Comparison of ENCODE assay signal across 13 mouse cellular contexts in the genomic region with DNA sequence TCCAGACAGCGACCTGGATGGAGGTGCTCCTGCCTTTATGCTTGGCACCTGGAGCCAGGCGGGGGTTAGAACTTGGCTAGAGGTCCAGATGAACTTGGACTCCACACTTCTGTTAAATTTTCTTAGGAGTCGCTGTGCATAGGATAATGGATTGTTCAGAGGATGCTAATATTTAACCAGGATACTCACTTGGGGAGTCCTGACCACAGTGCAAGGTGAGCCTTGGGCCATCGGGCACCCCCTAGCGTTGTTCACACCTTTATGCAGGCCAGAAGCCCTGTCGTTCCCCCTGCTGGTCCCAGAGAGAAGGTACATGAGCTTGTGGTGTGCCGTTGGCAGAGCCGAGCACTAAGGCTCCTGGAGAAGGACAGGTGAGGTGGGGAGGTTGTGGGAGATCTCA. TPM values are rescaled to one million over a fixed set of nuclear protein-coding genes. Genes with fewer than 3 reads are reported as not detected.
DNase-seq lines count a peak whose midpoint lies in the region; ATAC-seq and TF ChIP-seq lines count a peak whose summit lies in the region.
"Had no signal": no experiment of that assay in that cellular context is flagged by ENCODE, and none has a peak within 500 bp of the region (broad histone marks: within the 10 kb centered on the region; RNA-seq: fewer than 3 reads in every experiment).

No protein-coding gene starts in this region.

- H3K4me1 ChIP-seq in heart, postnatal 0 days (ENCODE audit: control insufficient read depth, insufficient read depth): peaks cover 31% of the 10 kb centered on the region
- H3K4me1 ChIP-seq in heart, embryonic 10.5 days: peaks cover 23% of the 10 kb centered on the region
- H3K4me1 ChIP-seq in kidney, embryonic 15.5 days: peaks cover 47% of the 10 kb centered on the region

- H3K9me3 ChIP-seq in heart, postnatal 0 days (replicated peaks; ENCODE audit: control insufficient read depth, low read length): no peaks in the 10 kb centered on the region
- H3K9me3 ChIP-seq in heart, embryonic 10.5 days: no peaks in the 10 kb centered on the region
- no peaks in the 10 kb centered on the region for H3K9me3 ChIP-seq in kidney, embryonic 15.5 days (replicated peaks)
- H3K9me3 ChIP-seq: forebrain, embryonic 13.5 days; hindbrain, embryonic 13.5 days had no signal

- WGBS in heart, postnatal 0 days: 59% methylated on average over 8 of the region's 8 CpGs
- WGBS in heart, embryonic 10.5 days: 54% methylated on average over 8 of the region's 8 CpGs
- WGBS in kidney, embryonic 15.5 days: 55% methylated on average over 8 of the region's 8 CpGs

- peak; percentile 32; the same call in 1 of the 2 replicates for TF ChIP-seq CTCF in heart, postnatal 0 days (IDR thresholded peaks at IDR 0.05; ENCODE audit: low read depth)

- H3K36me3 ChIP-seq in heart, postnatal 0 days (replicated peaks; ENCODE audit: control insufficient read depth, insufficient read depth, low read length): peaks cover 18% of the 10 kb centered on the region
- peaks cover 31% of the 10 kb centered on the region for H3K36me3 ChIP-seq in heart, embryonic 10.5 days
- H3K36me3 ChIP-seq in kidney, embryonic 15.5 days: peaks cover 37% of the 10 kb centered on the region

- no peak for TF ChIP-seq EP300 in heart, postnatal 0 days (IDR thresholded peaks at IDR 0.05; ENCODE audit: low read depth)

- no peak overlapping the region for H3K4me3 ChIP-seq in heart, postnatal 0 days (ENCODE audit: low read depth, low read length)
- no peak overlapping the region for H3K4me3 ChIP-seq in heart, embryonic 10.5 days
- H3K4me3 ChIP-seq in kidney, embryonic 15.5 days (replicated peaks): no peak overlapping the region
- H3K4me3 ChIP-seq: forebrain, embryonic 13.5 days; hindbrain, embryonic 13.5 days had no signal

- H3K4me2 ChIP-seq in heart, postnatal 0 days (ENCODE audit: low read depth, low read length): no peak overlapping the region
- no peak overlapping the region for H3K4me2 ChIP-seq in kidney, embryonic 15.5 days
- H3K4me2 ChIP-seq: forebrain, embryonic 13.5 days; hindbrain, embryonic 13.5 days had no signal

- DNase-seq in heart, postnatal 0 days (ENCODE audit: low spot score): no peak
- DNase-seq in heart, embryonic 10.5 days (ENCODE audit: low spot score): no peak
- DNase-seq in thymus, postnatal 4 days: peak; percentile 28
- no peak for DNase-seq in thymus, adult 18-20 months
- DNase-seq in natural killer cell, adult 2 months (ENCODE audit: low spot score in 2 of 2): no peak
- DNase-seq in cerebellum, adult 18-20 months: no peak
- no peak for DNase-seq in spleen, postnatal 10 days (ENCODE audit: low spot score in 2 of 2)
- DNase-seq: heart, adult 18-20 months; retina, postnatal 1 day had no signal

- no peaks in the 10 kb centered on the region for H3K27me3 ChIP-seq in heart, postnatal 0 days (ENCODE audit: control insufficient read depth, insufficient read depth, low read length)
- H3K27me3 ChIP-seq in heart, embryonic 10.5 days (ENCODE audit: insufficient read depth, poor library complexity, severe bottlenecking): no peaks in the 10 kb centered on the region
- H3K27me3 ChIP-seq in kidney, embryonic 15.5 days: no peaks in the 10 kb centered on the region
- H3K27me3 ChIP-seq: forebrain, embryonic 13.5 days; hindbrain, embryonic 13.5 days had no signal

- no peak overlapping the region for H3K9ac ChIP-seq in heart, postnatal 0 days (replicated peaks; ENCODE audit: low read depth, low read length)
- no peak overlapping the region for H3K9ac ChIP-seq in kidney, embryonic 15.5 days
- H3K9ac ChIP-seq: forebrain, embryonic 13.5 days had no signal

- ATAC-seq in heart, postnatal 0 days (ENCODE audit: insufficient read depth, low read depth): no peak
- peak; percentile 63 for ATAC-seq in kidney, embryonic 15.5 days (replicated peaks; ENCODE audit: low FRiP score)
- ATAC-seq: forebrain, embryonic 13.5 days had no signal

- H3K27ac ChIP-seq in heart, postnatal 0 days (ENCODE audit: low read depth): no peak overlapping the region
- no peak overlapping the region for H3K27ac ChIP-seq in heart, embryonic 10.5 days
- H3K27ac ChIP-seq in kidney, embryonic 15.5 days: peak overlapping the region; percentile 77; the same call in 1 of the 2 replicates

RNA-seq across cellular contexts. Expression of gene Scamp2, which starts 6.1 kb away (rescaled TPM):
- 42.1 and 91.7 TPM in 2 replicates for total RNA-seq in heart, postnatal 0 days (2014; rRNA removed; ENCODE audit: low replicate concordance)
- polyA plus RNA-seq in heart, postnatal 0 days (2015; fragmentation: Nextera tagmentation; extraction: Ambion mirVana): 45.9 and 46.5 TPM in 2 replicates
- 53.5 and 53.9 TPM in 2 replicates for polyA plus RNA-seq in heart, embryonic 10.5 days (2016; fragmentation: Nextera tagmentation; extraction: Ambion mirVana)
- polyA plus RNA-seq in kidney, embryonic 15.5 days (2015; fragmentation: Nextera tagmentation; extraction: Ambion mirVana): 74.5 and 85.5 TPM in 2 replicates

RNA-seq across cellular contexts. Expression of gene Mpi, which starts 14.3 kb away (rescaled TPM):
- 130 TPM in 2 replicates for total RNA-seq in heart, postnatal 0 days (2014; rRNA removed; ENCODE audit: low replicate concordance)
- 97.7 and 99.1 TPM in 2 replicates for polyA plus RNA-seq in heart, postnatal 0 days (2015; fragmentation: Nextera tagmentation; extraction: Ambion mirVana)
- polyA plus RNA-seq in heart, embryonic 10.5 days (2016; fragmentation: Nextera tagmentation; extraction: Ambion mirVana): 80.6 and 102 TPM in 2 replicates
- 51.9 and 53.3 TPM in 2 replicates for polyA plus RNA-seq in kidney, embryonic 15.5 days (2015; fragmentation: Nextera tagmentation; extraction: Ambion mirVana)

RNA-seq across cellular contexts. Expression of gene Ulk3, which starts 22.4 kb away (rescaled TPM):
- 28.1 and 189 TPM in 2 replicates for total RNA-seq in heart, postnatal 0 days (2014; rRNA removed; ENCODE audit: low replicate concordance)
- 6.6 and 8.0 TPM in 2 replicates for polyA plus RNA-seq in heart, postnatal 0 days (2015; fragmentation: Nextera tagmentation; extraction: Ambion mirVana)
- 17.4 and 21.8 TPM in 2 replicates for polyA plus RNA-seq in heart, embryonic 10.5 days (2016; fragmentation: Nextera tagmentation; extraction: Ambion mirVana)
- polyA plus RNA-seq in kidney, embryonic 15.5 days (2015; fragmentation: Nextera tagmentation; extraction: Ambion mirVana): 16.9 and 18.8 TPM in 2 replicates

RNA-seq across cellular contexts. Expression of gene Fam219b, which starts 29.5 kb away (rescaled TPM):
- 4.5 and 9.2 TPM in 2 replicates for total RNA-seq in heart, postnatal 0 days (2014; rRNA removed; ENCODE audit: low replicate concordance)
- 8.0 and 8.8 TPM in 2 replicates for polyA plus RNA-seq in heart, postnatal 0 days (2015; fragmentation: Nextera tagmentation; extraction: Ambion mirVana)
- 14.2 and 14.9 TPM in 2 replicates for polyA plus RNA-seq in heart, embryonic 10.5 days (2016; fragmentation: Nextera tagmentation; extraction: Ambion mirVana)
- polyA plus RNA-seq in kidney, embryonic 15.5 days (2015; fragmentation: Nextera tagmentation; extraction: Ambion mirVana): 18.1 and 19.0 TPM in 2 replicates

RNA-seq across cellular contexts. Expression of gene Cplx3, which starts 39.2 kb away (rescaled TPM):
- total RNA-seq in heart, postnatal 0 days (2014; rRNA removed; ENCODE audit: low replicate concordance): not detected in 2 replicates
- polyA plus RNA-seq in heart, postnatal 0 days (2015; fragmentation: Nextera tagmentation; extraction: Ambion mirVana): 0.07 TPM in 1 of 2 replicates, not detected in the other
- polyA plus RNA-seq in heart, embryonic 10.5 days (2016; fragmentation: Nextera tagmentation; extraction: Ambion mirVana): 0.15 TPM in 1 of 2 replicates, not detected in the other
- not detected in 2 replicates for polyA plus RNA-seq in kidney, embryonic 15.5 days (2015; fragmentation: Nextera tagmentation; extraction: Ambion mirVana)
- total RNA-seq: heart, adult 18-20 months; monocyte, adult 5-6 weeks had no signal
- polyA plus RNA-seq: forebrain, embryonic 13.5 days had no signal
